Mouse (Mus musculus): ENCODE data around the gene Twf1.
A peak's percentile ranks its signal among the peaks of the same experiment; 100 is the strongest.

Twf1 gene

DNA sequence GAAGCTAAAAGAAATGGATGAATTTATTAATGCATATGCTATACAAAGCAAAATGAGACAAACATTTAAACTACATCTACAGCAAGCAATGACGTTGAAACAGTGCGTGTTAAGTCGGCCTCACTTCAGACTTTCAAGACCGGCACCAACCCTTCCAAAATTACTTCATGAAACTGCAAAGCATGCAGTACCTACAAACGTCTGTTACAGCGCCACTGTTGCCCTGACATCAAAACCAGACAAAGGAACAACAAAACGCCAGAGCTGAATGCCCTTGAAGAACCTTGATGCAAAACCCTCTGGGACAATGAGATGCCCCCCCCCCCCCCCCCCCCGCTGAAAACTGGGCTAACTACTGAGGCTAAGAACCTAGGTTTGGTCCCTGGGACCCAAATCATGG lies 16.9 kb downstream of the Twf1 start:
- DNase-seq (ENCODE audit: low read depth): no peak

DNA sequence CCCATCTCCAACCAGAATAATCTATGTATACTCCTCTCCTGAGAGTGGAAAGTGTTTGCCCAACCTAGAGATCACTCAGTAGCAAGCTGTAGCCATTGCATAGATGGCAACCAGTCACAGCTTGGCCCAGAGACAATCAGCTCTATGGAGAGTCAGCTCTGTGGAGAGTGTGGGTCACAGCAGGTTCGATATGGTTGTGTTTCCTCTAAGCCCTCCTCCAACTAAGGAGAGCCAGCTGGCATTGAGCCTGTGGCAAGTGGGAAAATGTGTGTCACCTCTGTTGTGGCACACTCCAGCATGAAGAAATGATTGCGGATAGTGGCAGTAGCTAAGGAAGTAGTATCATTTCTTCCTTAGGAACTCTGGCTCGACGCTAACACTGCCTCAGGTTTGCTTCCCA lies 18.2 kb downstream of the Twf1 start:
- DNase-seq (ENCODE audit: low read depth): no peak

DNA sequence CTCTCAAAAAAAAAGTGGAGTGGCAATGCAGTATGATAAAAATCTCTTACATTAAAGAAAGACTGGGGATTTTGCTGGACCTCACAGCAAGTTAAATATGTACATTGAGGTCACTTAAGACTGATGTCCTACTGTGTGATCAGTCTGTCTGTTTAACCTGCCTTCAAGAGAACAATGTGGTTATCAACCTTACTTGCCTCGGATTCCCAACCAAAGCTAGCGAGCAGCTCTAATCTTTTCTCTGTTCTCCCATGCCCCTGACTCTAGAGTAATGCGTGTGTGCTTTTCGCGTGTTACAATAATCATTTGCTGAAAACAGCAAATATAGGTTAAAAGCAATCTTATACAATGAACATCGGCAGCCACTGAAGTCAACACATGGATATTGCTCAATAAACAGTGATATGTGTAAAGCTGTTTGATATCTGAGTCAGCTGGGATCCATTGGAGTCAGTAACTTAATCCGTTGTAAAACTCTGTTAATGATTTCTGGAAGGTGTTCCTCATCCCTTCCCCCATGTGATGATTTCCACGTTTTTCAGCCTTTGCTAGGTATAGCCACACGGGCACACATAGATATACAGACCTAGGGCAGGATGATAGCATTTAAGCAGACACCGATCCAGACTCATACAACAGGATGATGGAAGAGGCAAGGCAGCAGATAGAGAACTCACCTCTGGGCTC lies 21.1 kb downstream of the Twf1 start:
- DNase-seq (ENCODE audit: low read depth): no peak

DNA sequence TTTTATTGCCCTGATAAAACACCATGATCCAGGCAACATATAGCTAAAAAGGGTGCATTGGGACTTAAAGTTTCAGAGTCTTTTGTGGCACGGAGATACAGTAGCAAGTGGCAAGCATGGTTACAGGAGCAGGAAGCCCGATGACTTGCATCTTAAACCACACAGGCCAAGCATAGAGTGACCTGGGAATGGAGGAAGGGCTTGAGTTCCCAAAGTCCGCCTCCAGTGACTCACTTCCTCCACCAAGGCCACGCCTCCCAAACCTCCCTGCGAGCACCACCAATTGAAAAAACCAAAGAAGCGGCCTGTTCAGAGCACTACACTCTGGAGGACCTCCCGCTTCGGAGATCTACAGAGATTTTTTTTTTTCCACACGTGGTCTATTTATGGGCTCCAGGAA lies 23.8 kb downstream of the Twf1 start:
- peak; percentile 63 for DNase-seq (ENCODE audit: low read depth)

DNA sequence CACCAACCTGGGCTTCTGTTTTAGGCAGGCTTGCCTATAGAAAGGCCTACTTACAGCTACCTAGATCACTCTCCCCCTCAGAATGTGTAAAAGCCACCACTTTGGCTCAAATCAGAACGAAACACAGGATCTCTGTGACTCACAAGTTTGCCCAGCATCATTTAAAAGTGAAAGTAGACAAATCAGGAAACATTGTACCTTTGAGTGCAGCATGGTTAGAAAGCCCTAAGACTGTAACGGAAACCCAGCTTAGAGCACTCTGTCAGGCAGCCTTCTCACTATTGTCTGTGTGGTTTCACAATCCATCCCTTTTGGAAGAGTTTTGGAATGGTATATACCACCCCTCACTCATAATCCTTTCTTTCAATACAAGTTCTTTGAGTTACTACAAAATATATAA lies 24.8 kb downstream of the Twf1 start:
- peak; percentile 60 for DNase-seq (ENCODE audit: low read depth)

DNA sequence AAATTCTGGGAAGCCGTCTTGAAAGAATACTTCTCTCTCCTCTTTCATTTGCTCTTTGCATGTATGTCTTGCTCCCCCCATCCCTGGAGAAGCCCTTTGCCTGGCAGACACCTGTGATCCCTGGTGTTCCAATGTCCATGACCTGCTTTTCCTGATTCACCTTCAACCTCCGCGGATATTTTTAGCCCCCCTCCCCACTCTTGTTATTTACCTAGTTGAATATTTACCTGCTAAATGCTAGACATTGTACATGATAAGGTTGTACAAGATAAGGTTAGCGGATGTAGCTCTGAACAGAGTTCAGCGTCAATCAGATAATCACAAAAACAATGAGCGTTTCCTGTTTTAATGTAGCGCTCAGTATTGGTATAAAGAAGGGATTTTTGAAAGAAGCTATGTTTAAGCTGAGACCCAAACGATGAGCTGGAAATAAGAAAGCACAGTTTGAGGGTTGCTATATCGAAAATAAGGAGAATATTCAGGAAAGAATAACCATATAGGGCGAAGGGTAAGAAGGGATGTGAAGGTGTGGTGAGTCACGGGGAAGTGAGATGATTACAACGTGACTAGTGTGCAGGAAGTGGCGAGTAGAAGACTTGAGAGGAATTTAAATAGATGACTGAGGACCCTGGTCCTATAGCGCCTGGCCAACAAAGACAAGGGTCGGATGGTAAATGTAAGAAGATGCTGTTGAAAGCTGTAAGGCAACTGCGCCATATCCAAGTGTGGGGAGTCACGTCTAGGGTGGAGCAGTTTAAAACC lies 30.6 kb downstream of the Twf1 start:
- DNase-seq (ENCODE audit: low read depth): peak; percentile 23

DNA sequence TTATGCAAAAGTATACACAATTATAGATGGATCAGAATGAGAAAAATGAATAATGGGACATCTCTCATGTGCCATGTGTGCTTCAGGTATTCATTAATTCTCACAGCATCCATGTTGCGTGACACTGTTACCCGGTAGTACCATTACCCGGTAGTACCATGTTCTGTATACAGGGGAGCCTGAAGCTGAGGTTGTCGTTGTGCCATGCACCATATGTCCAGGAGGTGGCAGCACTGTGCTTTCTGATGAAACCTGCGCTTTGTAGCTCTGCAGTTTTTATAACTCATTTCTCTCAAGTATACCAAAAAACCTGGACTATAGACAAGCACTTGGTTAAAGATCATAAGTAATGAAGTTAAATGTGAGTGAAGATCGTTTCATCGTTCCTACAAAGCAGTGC lies 32.2 kb downstream of the Twf1 start:
- peak; percentile 93 for DNase-seq (ENCODE audit: low read depth)

DNA sequence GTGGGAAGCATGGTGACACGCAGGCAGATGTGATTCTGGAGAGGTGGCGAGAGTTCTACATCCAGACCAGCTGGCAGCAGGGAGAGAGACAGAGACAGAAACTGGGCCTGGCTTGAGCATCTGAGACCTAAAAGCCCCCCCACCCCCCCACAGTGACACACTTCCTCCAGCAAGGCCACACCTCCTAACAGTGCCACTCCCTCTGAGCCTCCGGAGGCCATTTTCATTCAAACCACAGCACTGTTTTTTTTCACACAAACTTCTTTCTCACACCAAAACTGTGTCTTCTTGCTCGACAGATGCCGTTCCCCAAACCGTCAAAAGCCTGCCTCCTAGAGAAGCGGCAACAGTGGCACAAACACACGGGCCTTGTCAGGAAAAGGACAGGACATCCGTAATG lies 36.2 kb downstream of the Twf1 start:
- DNase-seq (ENCODE audit: low read depth): no peak

DNA sequence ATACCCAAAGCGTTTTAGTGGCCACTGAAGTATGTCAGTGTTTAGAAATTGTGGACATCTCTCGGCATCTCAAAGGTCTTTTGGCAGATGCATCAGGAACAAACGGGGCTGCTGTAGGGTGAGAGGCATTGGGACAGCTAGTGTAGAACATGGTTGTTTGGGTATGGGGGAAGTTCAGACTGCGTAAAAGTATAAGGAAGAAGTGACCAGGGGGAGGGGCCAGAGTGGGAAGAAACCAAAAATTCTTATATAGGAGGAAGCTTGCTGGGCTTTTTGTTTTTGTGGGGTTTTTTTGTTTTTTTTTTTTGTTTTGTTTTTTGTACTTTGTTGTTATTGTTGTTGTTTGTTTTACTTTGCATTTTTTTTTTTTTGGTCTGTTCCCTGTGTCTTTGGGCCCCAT lies 44.8 kb downstream of the Twf1 start:
- DNase-seq (ENCODE audit: low read depth): no peak

DNA sequence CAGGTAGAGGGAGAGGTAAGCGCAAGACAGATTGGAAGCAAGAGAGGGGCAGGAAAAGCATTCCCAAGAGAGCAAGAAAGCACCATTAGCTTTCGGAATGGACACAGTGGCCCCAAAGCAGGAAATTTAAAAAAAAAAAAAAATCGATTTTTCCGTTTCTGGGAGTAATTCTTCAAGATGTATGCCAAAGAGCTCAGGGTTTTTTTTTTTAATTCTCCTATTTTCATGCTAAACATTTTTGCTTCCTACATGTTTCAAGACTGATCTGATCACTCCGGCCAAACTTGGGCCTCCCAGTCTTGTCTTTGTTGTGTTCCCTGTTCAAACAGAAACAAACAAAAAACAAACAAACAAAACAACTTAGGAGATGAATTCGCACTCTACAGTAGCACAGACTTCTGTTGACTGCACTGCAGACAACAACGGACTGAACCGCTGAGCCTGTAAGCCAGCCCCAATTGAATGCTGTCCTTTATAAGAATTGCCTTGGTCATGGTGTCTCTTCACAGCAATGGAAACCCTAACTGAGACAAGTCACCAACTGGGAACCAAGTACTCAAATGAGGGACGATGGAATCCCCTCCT lies 45.5 kb downstream of the Twf1 start:
- DNase-seq (ENCODE audit: low read depth): no peak

DNA sequence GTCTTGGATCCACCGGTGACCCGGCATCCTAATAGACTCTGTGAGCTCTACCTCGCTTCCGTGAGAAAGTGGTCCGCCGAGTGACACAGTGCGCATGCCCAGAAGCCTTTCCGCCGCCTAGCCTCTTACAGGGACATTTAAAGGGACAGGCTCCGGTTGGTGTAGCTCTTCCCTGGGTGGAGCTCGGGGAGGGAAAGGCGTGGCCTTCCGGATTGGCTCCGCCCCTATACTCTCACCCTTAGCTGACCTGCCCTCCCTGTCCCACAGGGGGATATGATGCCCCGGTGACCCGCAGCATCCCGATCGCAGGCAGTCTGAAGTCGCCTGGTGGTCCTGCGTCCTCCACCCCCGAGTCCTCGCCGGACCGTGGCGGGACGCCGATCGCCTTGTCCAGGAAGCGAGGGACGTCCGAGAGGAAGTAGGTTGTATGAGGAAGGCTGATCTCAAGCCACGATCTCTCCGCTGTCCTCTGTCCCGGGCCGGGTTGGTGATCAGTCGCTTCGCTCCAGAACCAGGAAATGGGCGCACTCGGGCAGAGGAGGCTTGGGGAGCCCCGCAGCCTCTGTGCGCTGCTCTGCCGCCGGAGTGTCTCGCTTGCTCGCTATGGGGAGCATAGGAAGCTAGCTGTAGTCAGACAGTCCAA lies 46.2 kb downstream of the Twf1 start, which contains the start of the genes Pus7l and Irak4:
Gene Pus7l (minus strand): TSS at position 139 of the 643 bp plus-strand sequence.
Gene Irak4 (plus strand): TSS at position 235 of the 643 bp plus-strand sequence.
- peak; percentile 97 for DNase-seq (ENCODE audit: low read depth)

DNA sequence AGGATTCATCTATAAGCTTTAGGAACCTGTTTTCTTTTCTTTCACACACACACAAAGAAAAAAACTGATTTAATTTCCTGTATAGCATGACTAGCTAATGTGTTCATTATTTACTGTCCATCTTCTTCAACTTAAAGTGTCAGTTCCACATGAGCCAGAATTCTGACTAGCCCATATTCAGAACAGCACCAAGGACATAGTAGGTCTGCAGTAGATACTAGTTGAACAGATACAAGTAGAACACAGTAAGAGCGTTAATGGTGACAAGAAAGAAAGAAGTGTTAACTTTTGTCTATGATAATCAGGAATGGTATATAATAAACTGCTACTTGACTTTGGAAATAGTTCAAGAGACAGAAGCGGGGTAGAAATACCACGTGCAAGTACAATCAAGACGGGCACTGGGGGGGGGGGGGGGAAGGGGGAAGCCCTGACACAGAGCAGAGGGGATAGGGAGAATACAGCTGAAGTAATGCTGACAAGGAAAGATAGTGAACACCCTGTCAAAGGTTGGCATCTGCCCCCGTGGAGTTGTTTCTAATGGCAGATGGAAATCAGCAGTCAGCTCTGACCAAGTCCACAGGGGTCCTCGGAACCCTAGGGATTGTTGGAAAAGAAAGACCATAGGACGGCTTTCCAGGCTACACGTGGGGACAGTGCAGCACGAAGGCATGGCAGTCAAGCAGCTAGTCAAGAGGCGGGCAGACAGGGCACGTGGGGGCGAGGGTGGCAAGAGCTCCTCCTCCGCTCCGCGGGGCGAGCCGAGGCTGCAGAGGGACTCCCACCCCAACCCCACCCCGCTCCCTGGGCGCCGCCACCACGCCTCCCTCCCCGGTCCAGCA lies 46.9 kb downstream of the Twf1 start:
- DNase-seq (ENCODE audit: low read depth): no peak

DNA sequence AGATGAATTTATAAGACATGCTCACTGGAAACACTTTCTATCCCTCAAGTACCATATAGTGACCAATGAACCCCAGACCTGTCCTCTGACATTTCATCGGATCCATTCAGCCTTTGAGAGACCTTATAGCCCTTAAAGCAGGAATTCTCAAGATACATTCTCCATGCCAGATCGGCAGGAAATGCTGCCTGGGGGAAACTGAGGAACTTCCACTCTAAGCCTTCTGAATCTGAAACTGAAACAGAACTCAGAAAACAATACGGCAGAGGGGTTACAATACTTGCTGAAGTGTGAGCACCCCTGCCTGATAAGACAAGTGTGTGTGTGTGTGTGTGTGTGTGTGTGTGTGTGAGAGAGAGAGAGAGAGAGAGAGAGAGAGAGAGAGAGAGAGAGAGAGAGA lies 50.4 kb downstream of the Twf1 start:
- no peak for DNase-seq (ENCODE audit: low read depth)

DNA sequence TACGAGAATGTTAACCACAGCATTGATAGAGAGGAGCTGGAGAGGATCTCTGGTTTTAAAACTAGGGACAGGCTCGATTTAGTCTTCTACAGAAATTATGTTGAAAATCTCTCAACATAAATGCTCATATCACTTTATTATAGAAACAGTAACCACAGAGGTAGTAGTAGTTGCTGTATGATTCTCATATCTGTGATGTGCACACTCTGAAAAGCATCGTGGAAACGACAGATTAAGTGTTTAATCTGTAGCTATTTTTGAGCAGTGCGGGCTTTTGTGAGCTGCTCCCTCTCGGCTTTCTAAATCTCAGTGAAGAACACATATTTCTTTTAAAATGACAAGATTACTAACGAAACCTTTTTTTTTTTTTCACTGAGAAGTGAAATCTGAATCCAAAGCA lies 54.2 kb downstream of the Twf1 start:
- no peak for DNase-seq (ENCODE audit: low read depth)

DNA sequence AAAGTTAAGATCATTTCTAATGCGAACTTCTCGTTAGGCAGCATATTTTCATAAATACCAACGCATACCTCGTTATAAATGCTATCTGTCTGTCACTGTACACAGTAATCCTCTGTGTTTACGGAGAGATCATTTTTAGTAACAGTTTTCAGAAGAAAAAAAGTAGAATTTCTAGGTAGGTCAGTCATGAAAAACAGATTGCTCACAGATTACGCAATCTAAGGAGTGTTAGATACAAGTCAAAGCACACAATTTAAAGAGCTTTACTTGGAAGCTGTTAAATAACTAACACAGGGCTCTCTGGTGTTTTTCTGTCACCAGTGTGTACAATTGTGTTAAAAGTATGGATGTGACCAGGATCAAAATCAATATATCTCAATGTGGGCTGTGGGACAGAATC lies 56.7 kb downstream of the Twf1 start:
- DNase-seq (ENCODE audit: low read depth): no peak

DNA sequence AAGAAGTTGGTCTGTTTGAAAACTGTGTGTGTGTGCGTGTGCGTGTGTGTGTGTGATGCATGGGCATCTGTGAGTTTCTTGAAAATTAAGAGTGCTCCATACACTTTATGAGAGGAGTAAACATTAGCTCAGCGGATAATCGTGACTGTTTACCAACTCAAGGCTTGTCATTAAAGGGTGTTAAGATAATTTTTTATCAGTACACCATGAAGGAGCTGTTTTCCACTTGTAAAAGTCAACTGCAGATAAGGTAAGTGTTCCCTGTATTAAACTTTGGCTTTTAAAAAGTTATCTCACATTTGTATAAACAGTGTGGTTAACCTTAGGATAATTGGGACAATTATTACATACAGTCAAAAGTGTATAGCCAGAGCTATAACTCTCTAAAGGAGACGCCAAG lies 57.4 kb downstream of the Twf1 start:
- DNase-seq (ENCODE audit: low read depth): no peak

DNA sequence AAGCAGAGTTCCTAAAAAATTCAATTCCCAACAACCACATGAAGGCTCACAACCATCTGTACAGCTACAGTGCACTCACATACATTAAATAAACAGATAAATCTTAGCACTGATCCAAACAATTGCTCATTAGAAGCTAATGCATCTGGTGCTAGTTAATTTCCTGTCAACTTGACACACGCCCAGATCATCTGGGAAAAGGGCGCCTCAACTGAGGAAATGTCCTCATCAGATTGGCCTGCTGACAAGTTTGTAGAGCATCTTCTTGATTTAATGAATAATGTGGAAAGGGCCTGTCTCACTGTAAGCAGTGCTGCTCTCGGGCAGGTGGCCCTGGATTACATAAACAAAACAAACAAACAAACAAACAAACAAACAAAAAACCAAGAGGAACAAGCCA lies 59.2 kb downstream of the Twf1 start:
- no peak for DNase-seq (ENCODE audit: low read depth)
